Mouse (Mus musculus) C2C12 (cell line): ENCODE results near the gene Itpr1.

Experiments
- CEBPB ChIP-seq: IDR thresholded peaks from one replicate; pipeline ENCODE4 v1.6.1; 2011; ENCODE audit warnings: low read depth, mild to moderate bottlenecking, control low read depth, moderate library complexity
- CTCF ChIP-seq: IDR thresholded peaks from one replicate; pipeline ENCODE4 v1.5.1; 2011; ENCODE audit not compliant: control insufficient read depth, insufficient read depth, insufficient read length
- FOSL1 ChIP-seq: IDR thresholded peaks from one replicate; pipeline ENCODE4 v1.8.0; 2011; ENCODE audit warnings: mild to moderate bottlenecking, low read length; ENCODE audit not compliant: poor library complexity, insufficient read depth, severe bottlenecking
- MAX ChIP-seq: IDR thresholded peaks from one replicate; pipeline ENCODE4 v1.6.1; 2011; ENCODE audit warnings: mild to moderate bottlenecking, control low read depth
- MYOD1 ChIP-seq: IDR thresholded peaks from one replicate; pipeline ENCODE4 v1.6.1; 2011; ENCODE audit warnings: low read depth; ENCODE audit not compliant: control insufficient read depth, insufficient read length
- MYOG ChIP-seq: IDR thresholded peaks from one replicate; pipeline ENCODE4 v1.6.1; 2011; ENCODE audit not compliant: control insufficient read depth, insufficient read length; ENCODE audit errors: extremely low read depth
- USF1 ChIP-seq: IDR thresholded peaks from one replicate; pipeline ENCODE4 v1.6.1; 2011; ENCODE audit warnings: low read depth, mild to moderate bottlenecking, control low read depth, moderate library complexity

GRCm38 (mm10) chr6:108512994-108513393 lies 300.1 kb downstream of the Itpr1 start:
- TF ChIP-seq USF1 = no peak
- TF ChIP-seq CTCF = no peak
- no peak for TF ChIP-seq MYOD1
- no peak for TF ChIP-seq CEBPB
- no peak for TF ChIP-seq MAX
- no peak for TF ChIP-seq MYOG
- no peak for TF ChIP-seq FOSL1
